Mouse (Mus musculus): ENCODE results near the gene Sphk2.
"Not testable (repeated sequence)": the region's sequence is repeated elsewhere in the genome, so short reads cannot be mapped to it uniquely, and the experiment has no call there.

Gene Sphk2

DNA sequence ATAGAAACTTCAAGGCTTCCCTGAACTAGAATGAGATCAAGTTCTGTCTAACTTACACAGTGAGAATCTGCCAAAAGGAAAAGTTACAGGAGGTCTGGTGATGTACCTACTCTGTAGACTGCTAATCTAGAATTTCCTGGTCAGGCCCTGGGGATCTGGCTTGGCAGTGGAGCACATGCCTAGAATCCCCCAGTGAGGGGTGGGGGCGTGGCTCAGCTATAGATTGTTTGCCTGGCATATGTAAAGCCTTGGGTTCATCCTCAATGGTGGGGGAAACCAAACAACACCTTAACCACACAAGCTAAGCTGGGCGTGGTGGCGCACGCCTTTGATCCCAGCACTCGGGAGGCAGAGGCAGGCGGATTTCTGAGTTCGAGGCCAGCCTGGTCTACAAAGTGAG is 19.9 kb downstream of the Sphk2 start:
- no peak for DNase-seq (ENCODE audit: low read depth in 2 of 2, low spot score in 2 of 2)

DNA sequence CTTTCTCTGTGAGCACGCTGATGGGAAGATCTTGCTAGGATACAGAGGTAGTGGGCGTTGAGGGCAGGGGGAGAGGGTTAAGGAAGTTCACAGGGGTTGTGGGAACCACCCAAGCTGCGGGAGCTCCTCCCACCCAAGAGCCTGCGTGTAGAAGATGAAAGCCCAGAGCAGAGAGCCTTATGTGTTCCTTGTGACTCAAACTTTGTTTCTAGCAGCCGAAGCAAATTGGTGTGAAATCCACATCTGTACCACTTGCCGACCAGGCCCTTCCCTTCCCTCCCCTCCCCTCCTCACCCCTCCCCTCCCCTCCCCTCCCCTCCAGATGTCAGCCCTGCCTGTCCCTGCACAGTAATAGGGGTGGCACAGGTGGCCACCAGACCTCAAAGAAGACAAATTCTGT is 22.7 kb downstream of the Sphk2 start:
- DNase-seq (ENCODE audit: low read depth in 2 of 2, low spot score in 2 of 2), result no peak

GRCm38 (mm10) chr7:45693921-45694591 is 23.7 kb downstream of the Sphk2 start, which contains the start of gene Sec1:
TSS of gene Sec1 (minus strand) at chr7:45694402.
- no peak for DNase-seq (ENCODE audit: low read depth in 2 of 2, low spot score in 2 of 2)

DNA sequence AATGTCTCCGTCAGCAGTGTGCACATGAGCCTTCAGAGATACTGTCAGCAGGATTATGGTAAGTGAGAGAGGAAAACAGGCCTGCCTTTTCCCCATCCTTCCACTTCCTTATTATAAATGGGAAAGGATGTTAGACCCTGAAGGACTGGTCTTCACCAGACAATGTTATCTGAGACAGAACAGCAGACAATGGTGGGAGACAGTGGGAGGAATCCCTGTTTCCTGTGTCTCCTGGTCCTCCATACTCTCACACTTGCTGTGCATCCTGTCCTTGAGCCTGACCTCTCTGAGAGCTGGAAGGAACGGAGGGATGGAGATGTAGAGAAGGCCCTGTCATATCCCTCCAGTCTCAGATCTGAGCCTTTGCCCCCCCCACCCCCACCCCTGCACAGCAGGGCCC is 25.4 kb downstream of the Sphk2 start:
- no peak for DNase-seq (ENCODE audit: low read depth in 2 of 2, low spot score in 2 of 2)

GRCm38 (mm10) chr7:45689800-45690199 is 28.0 kb downstream of the Sphk2 start:
- no peak for DNase-seq (ENCODE audit: low read depth in 2 of 2, low spot score in 2 of 2)

DNA sequence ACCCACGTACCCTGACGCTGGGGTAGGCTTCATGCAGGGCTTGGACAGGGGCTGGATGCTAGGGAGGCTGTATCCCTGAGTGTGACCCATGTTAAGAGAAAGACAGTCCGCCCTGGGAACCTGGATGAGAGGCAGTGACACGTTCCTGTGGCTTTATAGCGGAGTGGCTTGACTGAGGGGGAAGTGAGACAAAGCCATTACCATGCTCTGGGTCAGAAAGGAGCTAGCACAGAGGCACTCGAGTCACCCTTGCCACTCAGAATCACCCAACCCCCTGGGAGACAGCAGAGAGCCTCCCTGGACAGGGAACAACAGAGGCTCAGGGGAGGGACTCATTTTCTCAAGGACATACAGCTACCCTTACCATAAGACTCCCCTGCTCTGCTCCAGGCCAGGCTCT is 28.7 kb downstream of the Sphk2 start:
- DNase-seq (ENCODE audit: low read depth in 2 of 2, low spot score in 2 of 2), result no peak

DNA sequence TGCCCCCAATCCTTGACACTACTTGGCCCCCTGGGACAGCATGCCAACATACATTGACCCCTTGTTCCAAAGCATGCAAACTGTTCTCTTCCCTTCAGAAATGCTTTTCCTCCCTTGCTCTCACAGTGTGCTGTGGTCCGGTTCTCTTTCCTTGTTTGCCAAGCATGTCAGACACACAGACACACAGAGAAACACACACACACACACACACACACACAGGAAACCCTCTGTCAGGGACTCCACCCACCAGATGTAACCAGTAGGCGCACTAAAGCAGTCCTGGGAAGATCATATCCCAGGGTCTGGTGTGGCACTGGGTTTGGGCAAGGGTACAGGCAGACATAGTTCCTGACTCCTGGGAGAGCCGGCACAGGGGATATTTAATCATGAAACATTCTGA is 31.0 kb downstream of the Sphk2 start:
- DNase-seq (ENCODE audit: low read depth in 2 of 2, low spot score in 2 of 2), result no peak

- no peak for DNase-seq (ENCODE audit: low read depth in 2 of 2, low spot score in 2 of 2)
Observed at GRCm38 (mm10) chr7:45685811-45686210, 32.0 kb downstream of the Sphk2 start.

- DNase-seq (ENCODE audit: low read depth in 2 of 2, low spot score in 2 of 2), result peak in 1 of 2 experiments; percentile 30
Observed at GRCm38 (mm10) chr7:45683396-45684050, 34.3 kb downstream of the Sphk2 start, which contains the start of gene Ntn5. TSS of gene Ntn5 (plus strand) at chr7:45684022.

GRCm38 (mm10) chr7:45682144-45683126 is 35.4 kb downstream of the Sphk2 start:
- peak; percentile 69 to 79 for DNase-seq (ENCODE audit: low read depth in 2 of 2, low spot score in 2 of 2)

DNA sequence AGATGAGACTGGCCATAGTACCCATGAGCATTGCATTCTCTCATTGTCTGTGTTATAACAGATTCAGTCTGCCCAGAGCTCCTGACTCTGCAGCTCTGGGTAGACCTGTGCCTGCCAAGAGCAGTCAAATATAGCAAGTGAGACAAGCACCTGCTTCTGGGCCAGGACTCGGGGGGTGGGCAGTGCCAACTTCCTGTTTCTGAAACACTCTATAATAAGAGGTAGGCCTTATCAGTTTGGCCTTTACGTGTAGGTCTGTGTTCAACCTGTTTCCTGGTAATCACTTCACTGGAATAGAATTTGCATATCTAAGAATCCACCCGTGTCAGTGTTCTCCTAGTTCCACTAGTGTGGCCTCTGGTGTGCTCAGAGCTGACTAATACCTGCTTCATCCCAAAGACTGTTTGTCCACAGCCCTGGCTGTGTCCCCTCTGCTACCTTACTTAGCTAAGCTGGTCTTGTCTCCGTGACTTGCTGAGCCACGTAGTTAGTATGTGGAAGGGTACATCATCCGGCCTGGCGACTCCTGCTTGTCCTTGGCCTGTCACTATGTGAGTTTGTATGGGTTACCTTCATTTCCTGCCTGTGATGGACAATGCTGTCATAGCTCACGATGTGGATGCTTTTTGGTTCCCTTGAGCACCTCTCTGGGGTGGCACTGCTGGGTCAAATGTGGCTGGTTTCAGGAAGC is 36.6 kb downstream of the Sphk2 start:
- no peak for DNase-seq (ENCODE audit: low read depth in 2 of 2, low spot score in 2 of 2)

DNA sequence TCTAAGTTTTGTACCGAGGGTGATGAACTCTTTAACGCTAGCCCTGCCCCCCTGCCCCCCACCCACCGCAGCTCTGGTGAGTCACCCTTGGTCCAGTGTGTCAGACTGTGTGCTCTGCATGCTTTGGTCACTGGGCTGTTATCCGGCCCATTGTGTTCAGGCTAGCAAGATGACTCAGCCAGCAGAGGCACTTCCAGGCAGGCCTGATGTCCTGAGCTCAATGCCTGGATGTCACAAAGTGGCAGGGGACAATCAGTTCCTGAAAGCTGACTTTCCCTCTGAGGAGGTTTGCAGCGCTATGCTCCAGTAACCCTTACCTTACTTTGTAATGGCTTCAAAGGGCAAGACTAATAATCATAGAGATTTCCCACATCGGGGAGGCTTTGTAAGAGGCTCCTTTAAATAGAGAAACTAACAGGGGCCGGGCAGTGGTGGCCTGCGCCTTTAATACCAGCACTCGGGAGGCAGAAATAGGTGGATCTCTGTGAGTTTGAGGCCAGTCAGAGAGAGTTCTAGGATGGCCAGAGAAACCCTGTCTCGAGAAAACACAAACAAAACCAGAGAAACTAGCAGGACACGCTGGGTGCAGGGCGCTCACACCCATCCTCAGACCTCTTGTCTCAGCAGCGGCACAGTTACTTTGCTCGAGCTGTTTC is 37.7 kb downstream of the Sphk2 start:
- no peak for DNase-seq (ENCODE audit: low read depth in 2 of 2, low spot score in 2 of 2)

DNA sequence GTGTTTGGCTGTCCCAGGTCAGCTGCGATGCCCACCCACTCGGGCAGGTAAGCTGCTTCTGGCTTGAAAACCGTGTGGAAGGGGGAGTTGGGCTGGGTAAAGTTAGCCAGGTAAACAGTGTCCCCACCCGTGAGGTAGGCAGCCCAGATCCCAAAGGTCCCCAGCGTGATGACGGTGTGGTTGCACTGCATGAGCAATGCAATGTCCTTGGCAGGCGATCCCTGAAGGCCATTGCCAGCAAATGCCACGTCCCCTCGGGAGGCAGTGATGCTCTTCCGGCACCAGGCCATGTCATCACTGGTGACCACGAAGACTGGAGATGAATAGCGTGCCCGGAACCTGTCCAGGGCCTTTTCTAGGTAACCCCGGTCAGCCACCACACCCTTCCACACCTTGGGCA is 39.3 kb downstream of the Sphk2 start:
- DNase-seq (ENCODE audit: low read depth in 2 of 2, low spot score in 2 of 2), result no peak

- DNase-seq (ENCODE audit: low read depth in 2 of 2, low spot score in 2 of 2), result no peak
Observed at GRCm38 (mm10) chr7:45677627-45678295, 40.0 kb downstream of the Sphk2 start.

GRCm38 (mm10) chr7:45668921-45669320 is 48.9 kb downstream of the Sphk2 start:
- no peak for DNase-seq (ENCODE audit: low read depth in 2 of 2, low spot score in 2 of 2)

DNA sequence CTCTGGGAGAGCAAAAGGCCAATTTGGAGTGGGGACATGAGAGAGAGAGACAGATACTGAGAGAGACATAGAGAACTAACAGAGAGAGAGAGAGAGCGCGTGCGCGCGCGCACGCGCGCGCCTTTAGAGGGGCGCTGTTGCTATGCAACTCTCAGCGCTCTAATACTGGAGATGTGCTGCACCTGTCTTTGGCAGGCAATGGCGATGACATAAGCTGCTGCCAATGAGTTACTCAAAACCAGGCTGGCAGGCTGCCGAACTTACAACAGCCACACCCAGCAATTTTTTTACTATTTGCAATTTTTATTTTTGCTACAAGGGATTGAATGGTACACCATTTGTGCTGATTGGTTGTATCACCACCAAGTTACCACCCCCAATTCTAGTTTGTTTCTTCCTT is 50.0 kb downstream of the Sphk2 start:
- DNase-seq (ENCODE audit: low read depth in 2 of 2, low spot score in 2 of 2), result no peak

DNA sequence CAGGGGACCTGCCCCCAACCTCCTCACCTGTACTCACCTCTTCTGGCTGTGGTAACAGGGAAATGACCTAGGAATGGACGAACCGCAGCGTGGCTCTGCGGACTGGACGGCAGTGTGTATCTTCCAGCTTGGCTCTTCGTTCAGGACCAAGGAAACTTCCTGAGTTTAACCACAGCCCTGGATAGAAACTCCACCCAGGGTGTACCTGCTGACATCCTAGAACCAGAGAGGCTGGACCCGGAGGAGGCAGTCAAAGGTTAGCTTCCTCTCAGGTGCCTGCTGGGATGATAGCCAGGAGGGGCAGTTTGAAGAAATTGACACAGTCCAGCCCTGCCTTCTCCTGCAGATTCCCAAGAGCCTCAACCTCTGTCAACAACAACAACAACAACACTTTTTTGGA is 51.6 kb downstream of the Sphk2 start, which contains the start of gene Fut2:
Gene Fut2, minus strand, starts transcription at position 234 of the 400 bp plus-strand sequence.
- DNase-seq (ENCODE audit: low read depth in 2 of 2, low spot score in 2 of 2), result no peak

GRCm38 (mm10) chr7:45665303-45666138 is 52.3 kb downstream of the Sphk2 start:
- no peak for DNase-seq (ENCODE audit: low read depth in 2 of 2, low spot score in 2 of 2)

DNA sequence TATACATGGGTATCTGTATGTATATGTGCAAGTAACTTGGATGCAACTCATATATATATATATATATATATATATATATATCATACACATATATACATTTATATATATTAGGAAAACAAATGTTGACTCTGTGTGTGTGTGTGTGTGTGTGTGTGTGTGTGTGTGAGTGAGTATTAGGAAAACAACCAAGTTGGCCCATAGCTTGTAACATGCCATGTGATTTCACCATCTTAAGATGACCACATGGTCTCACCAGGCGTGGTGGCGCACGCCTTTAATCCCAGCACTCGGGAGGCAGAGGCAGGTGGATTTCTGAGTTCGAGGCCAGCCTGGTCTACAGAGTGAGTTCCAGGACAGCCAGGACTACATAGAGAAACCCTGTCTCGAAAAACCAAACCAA is 56.1 kb downstream of the Sphk2 start:
- DNase-seq (ENCODE audit: low read depth in 2 of 2, low spot score in 2 of 2), result not testable (repeated sequence)
